Mouse (Mus musculus) E14TG2a.4 (cell line): ENCODE results near the gene Gale.
"Not testable (repeated sequence)": the region's sequence is repeated elsewhere in the genome, so short reads cannot be mapped to it uniquely, and the experiment has no call there.

ENCODE experiments used
- H3K27me3 ChIP-seq: 2 replicates; pipeline ENCODE4 v1.6.1; 2014; ENCODE audit warnings: low read length, control low read depth; ENCODE audit not compliant: insufficient read depth
- H3K36me3 ChIP-seq: 2 replicates; pipeline ENCODE4 v1.6.1; 2014; ENCODE audit warnings: low read length, control low read depth; ENCODE audit not compliant: insufficient read depth
- H3K4me1 ChIP-seq: replicated peaks from 2 replicates; pipeline ENCODE4 v1.6.1; 2014; ENCODE audit warnings: low read depth, low read length, control low read depth
- H3K4me3 ChIP-seq: replicated peaks from 2 replicates; pipeline ENCODE4 v1.5.1; 2014; ENCODE audit warnings: mild to moderate bottlenecking, low read length
- H3K9me3 ChIP-seq: 2 replicates; pipeline ENCODE4 v1.6.1; 2014; ENCODE audit warnings: low read length, control low read depth
- CTCF ChIP-seq: conservative IDR thresholded peaks from 2 replicates; pipeline ENCODE4 v1.5.1; 2014; ENCODE audit warnings: low read length
- NANOG ChIP-seq: IDR thresholded peaks from 2 replicates; pipeline ENCODE4 v1.6.1; 2014; ENCODE audit warnings: borderline replicate concordance, low read length, mixed read lengths
- POU5F1 ChIP-seq: IDR thresholded peaks from 2 replicates; pipeline ENCODE4 v1.6.1; 2014; ENCODE audit warnings: low read length, borderline replicate concordance

Gale gene

DNA sequence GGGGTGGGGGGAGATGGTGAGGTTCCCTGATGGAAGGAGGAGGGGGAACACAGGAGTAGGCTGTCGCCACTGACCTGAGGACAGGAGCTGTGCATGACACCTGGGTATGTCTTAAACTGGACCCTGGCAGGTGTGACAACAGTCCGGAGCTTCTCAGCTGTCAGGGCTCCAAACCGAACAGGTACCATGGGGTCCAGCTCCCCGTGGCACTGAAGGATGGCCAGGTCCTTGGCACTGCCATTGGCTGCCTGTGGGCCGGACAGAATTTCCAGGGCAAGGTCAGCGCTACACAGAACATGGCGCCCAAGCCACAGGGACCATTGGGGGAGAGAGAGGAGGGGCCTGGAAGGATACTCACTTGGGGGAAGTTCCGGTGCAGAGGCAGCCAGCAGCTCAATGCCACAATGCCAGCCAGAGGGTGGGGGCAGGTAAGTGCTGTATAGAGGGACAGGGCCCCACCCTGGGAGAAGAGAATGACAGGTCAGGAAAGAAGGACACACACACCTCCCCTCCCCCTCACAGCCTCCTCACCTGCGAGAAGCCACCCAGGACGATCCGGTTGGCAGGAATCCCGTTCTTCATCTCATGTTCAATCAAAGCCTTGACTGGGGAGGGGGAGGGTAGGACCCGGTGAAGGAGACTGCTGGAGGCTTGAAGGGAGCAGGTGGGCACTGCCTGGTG, 5.7 kb downstream of the Gale start:
- Histone ChIP-seq H3K9me3 (no peaks in the 10 kb centered on the region), H3K4me3 (no peak overlapping the region), H3K36me3 (peaks cover 50% of the 10 kb centered on the region), H3K4me1 (peaks cover 76% of the 10 kb centered on the region), H3K27me3 (peaks cover 5% of the 10 kb centered on the region)
- TF ChIP-seq NANOG (no peak), POU5F1 (no peak), CTCF (no peak)

DNA sequence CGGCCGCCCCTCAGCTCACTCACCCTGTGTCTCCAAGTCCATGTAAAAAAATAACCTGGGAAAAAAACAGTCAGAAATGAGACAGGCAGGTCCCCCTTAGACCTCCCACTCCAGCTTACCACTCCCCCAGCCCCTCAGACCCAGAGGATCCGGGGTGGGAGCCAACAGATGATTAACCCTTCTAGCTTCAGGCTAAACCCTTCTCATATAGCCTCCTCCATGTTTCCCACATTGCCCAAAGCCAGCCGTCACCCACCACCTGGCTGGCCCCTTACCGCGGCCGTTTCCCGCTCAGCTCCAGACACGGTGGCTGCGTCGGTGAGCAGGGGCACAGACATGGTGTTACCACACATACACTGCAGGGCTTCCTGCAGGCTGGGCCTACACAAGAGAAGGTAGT, 7.1 kb downstream of the Gale start:
- TF ChIP-seq NANOG (no peak), CTCF (no peak), POU5F1 (no peak)
- Histone ChIP-seq H3K27me3 (no peaks in the 10 kb centered on the region), H3K9me3 (no peaks in the 10 kb centered on the region), H3K36me3 (peaks cover 61% of the 10 kb centered on the region), H3K4me1 (peaks cover 65% of the 10 kb centered on the region), H3K4me3 (peak overlapping the region; percentile 96; the same call in 1 of the 2 replicates)

DNA sequence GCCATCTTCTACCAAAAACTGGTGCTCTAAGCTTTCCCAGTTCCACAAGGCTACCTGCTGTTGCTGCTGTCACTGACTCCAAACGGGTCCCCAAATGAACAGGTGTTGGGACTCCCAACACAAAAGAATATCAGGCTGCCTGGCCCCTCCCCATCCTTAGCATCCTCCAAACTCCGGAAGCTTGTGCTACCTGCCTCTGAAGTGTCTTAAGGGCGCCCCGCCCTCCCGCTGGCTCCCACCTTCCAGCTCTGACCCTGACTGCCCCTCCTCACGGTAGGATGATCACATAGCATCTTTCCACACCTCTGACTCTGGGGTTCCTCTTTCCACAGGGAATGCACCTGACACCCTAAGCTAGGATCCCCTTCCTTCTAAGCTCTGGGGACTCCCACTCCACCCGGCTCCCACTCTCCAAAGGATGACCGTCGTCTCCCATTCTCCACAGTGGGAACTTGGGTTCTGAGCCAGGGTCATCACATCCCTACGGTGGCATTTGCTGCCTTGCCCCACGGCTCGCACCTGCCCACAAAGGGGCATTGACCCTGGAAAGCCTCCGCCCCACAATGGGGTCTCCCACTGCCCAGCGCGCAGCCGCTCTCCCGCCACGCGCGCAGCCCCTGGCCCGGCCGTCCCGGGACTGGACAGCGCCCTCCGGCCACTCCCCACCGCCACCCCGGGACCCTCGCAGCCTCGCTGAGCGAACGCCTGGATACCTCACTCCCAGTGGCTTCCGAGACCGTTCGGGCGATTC, 8.5 kb downstream of the Gale start:
- Histone ChIP-seq H3K4me3 (peak overlapping the region; percentile 96), H3K36me3 (peaks cover 63% of the 10 kb centered on the region), H3K4me1 (peaks cover 68% of the 10 kb centered on the region), H3K27me3 (no peaks in the 10 kb centered on the region), H3K9me3 (no peaks in the 10 kb centered on the region)
- no peak for TF ChIP-seq CTCF
- no peak for TF ChIP-seq POU5F1
- no peak for TF ChIP-seq NANOG

DNA sequence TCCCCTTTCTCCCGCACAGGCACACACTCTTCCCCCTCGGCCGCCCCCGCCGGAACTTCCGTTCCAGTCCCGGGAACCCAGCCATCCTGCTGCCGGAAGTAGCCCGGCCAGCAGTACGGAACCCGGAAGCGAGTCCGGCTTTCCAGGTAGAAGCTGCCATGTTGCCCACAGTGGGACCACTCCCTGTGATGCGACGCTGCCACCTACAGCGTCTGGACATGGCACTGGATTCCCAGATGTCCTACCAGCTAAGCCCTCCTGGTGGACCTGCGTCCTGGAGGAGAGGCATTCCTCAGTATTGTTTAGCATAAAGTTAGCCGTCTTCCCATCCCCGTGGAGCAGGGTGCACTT, 9.0 kb downstream of the Gale start, which contains the start of gene Lypla2:
Gene Lypla2 (minus strand): TSS at position 71 of the 351 bp plus-strand sequence.
- peaks cover 66% of the 10 kb centered on the region for H3K4me1 ChIP-seq
- H3K36me3 ChIP-seq: peaks cover 63% of the 10 kb centered on the region
- no peaks in the 10 kb centered on the region for H3K27me3 ChIP-seq
- peak within 1 kb of the TSS; percentile 96 for H3K4me3 ChIP-seq
- no peak for TF ChIP-seq NANOG
- TF ChIP-seq CTCF: no peak
- no peak for TF ChIP-seq POU5F1
- H3K9me3 ChIP-seq: no peaks in the 10 kb centered on the region

DNA sequence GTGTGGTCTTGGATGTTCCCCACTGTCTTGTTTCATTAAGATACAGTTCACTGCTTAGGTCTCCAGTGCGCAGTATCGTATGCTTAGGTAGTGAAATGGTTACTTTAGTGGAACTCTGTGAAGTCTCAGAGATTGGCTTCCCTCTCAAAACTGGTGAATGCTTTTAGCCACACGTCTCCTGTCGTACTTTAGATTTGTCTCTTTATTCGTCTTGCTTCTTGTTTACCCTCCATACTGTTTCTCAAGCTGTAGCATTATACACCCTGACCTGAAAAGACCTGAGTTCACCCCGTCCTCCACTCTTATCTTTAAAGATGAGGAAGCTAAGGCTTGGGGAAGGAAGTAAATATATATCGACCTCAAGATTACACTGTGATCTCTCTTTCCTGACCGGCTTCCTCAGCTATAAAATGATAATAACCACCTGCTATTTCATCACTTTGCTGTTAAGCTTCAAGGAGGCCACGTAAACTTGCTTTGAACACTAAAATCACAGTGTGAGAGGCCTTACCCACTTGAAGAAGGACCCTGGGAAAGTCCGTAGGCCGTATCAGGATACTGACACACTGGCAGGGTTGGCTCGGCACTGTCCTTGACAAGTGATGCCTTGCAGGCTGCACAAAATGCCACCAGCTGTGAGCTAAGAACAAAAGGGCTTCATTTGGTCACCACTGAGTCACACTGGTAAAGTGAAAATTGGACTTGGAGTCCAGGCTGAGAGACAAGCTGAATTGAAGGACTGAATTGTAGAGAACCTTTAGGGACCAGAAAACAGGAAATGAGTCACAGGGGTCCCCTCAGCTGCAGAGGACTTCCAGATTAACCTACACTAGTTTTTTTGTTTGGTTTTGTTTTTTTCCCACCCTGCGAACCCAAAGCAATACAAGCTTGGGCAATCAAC, 9.6 kb downstream of the Gale start:
- H3K27me3 ChIP-seq: no peaks in the 10 kb centered on the region
- TF ChIP-seq CTCF (no peak), NANOG (no peak)
- H3K9me3 ChIP-seq: no peaks in the 10 kb centered on the region
- H3K4me3 ChIP-seq: peak overlapping the region; percentile 96
- H3K4me1 ChIP-seq: peaks cover 61% of the 10 kb centered on the region
- peaks cover 57% of the 10 kb centered on the region for H3K36me3 ChIP-seq

DNA sequence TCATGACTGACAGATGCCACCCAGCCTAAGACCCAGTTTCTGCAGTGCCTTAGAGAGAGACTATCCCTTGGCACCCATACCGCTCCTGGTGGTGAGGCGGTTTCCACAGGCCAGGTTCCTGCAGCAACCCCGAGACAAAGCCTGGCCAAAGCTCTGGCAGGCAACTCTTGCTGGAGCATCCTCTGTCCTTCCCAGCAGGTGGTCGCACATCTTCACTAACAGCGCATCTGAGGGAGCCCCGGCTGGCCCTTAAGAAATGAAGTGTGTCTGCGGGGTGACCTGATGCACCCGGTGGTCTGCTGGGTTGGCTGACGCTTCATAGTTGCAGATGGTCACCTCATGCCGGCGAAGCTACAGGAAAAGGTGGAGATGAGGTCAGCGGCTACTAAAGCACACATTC, 12.6 kb downstream of the Gale start:
- Histone ChIP-seq H3K27me3 (no peaks in the 10 kb centered on the region), H3K9me3 (no peaks in the 10 kb centered on the region), H3K4me3 (no peak overlapping the region), H3K4me1 (peaks cover 33% of the 10 kb centered on the region), H3K36me3 (peaks cover 46% of the 10 kb centered on the region)
- no peak for TF ChIP-seq NANOG
- no peak for TF ChIP-seq POU5F1
- TF ChIP-seq CTCF: no peak

DNA sequence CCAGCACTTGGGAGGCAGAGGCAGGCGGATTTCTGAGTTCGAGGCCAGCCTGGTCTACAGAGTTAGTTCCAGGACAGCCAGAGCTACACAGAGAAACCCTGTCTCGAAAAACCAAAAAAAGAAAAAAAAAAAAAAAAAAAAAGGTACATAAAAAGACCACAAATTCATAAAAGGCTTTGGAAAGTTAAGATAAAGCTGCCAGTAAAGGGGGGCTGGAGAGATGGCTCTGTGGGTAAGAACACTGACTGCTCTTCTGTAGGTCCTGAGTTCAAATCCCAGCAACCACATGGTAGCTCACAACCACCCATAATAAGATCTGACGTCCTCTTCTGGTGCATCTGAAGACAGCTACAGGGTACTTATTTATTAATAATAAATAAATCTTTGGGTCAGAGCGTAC, 16.7 kb downstream of the Gale start:
- Histone ChIP-seq H3K4me1 (peaks cover 34% of the 10 kb centered on the region), H3K36me3 (peaks cover 72% of the 10 kb centered on the region)
- not testable (repeated sequence) for H3K4me3 ChIP-seq, H3K27me3 ChIP-seq, H3K9me3 ChIP-seq

DNA sequence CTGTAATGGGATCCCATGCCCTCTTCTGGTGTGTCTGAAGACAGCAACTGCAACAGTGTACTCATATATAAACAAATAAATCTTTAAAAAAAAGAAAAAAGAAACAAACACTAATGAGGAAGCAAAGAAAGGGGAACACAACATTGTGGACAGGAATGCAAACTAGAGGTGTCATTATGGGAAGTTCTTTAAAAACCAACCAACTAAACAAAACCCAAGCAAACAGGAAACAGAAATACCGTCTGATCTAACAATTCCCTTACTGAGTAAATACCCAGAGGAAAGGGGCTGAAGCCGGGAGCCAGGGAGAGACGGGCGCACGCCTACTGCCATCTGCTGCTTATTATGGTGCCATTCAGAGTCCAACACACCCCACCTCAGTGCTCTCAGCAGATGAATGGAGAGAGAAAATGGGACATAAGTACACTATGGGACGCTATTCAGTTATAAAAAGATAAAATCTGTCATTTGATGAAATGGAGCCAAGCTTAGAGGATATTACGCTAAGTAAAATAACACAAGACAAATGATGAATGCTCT, 18.1 kb downstream of the Gale start:
- Histone ChIP-seq H3K4me3 (no peak overlapping the region), H3K36me3 (peaks cover 63% of the 10 kb centered on the region), H3K9me3 (no peaks in the 10 kb centered on the region), H3K27me3 (no peaks in the 10 kb centered on the region), H3K4me1 (peaks cover 37% of the 10 kb centered on the region)
- no peak for TF ChIP-seq NANOG
- TF ChIP-seq CTCF: no peak
- TF ChIP-seq POU5F1: no peak
